Mouse (Mus musculus) megakaryocyte, embryonic 14.5 days (primary cell): Measurements from ENCODE around the gene Kcnq2.

ENCODE experiments used
- FLI1 ChIP-seq: IDR thresholded peaks from 2 replicates; pipeline ENCODE4 v1.6.1; 2012; ENCODE audit warnings: low read length, inconsistent platforms, mixed read lengths
- GATA1 ChIP-seq: IDR thresholded peaks from 3 replicates; pipeline ENCODE4 v1.6.1; 2012; ENCODE audit warnings: mixed read lengths, low read length, inconsistent platforms, borderline replicate concordance

- no peak for TF ChIP-seq GATA1
- no peak for TF ChIP-seq FLI1
Observed at GRCm38 (mm10) chr2:181153837-181154236, 18.7 kb upstream of the Kcnq2 start.
